43 mouse cellular contexts compared by ENCODE assay signal in genomic region chr7:14120436-14120835, GRCm38 (mm10). TPM values are rescaled to one million over a fixed set of nuclear protein-coding genes. Genes with fewer than 3 reads are reported as not detected.
"Had no signal": no experiment of that assay in that cellular context is flagged by ENCODE, and none has a peak within 500 bp of the region (broad histone marks: within the 10 kb centered on the region; RNA-seq: fewer than 3 reads in every experiment).

No protein-coding gene starts in this region.

- H3K9ac ChIP-seq: heart, embryonic 12.5 days; hindbrain, embryonic 12.5 days; hindbrain, embryonic 14.5 days; kidney, embryonic 15.5 days; limb, embryonic 13.5 days; limb, embryonic 15.5 days; liver, embryonic 12.5 days; liver, embryonic 14.5 days had no signal

- H3K27ac ChIP-seq: gastrocnemius, adult 2 months; heart, adult 2 months; heart, embryonic 10.5 days; hindbrain, embryonic 10.5 days; hindbrain, embryonic 12.5 days; hindbrain, embryonic 14.5 days; kidney, embryonic 15.5 days; kidney, postnatal 0 days; limb, embryonic 13.5 days; limb, embryonic 15.5 days; liver, embryonic 12.5 days; liver, embryonic 14.5 days had no signal

- H3K9me3 ChIP-seq: kidney, embryonic 15.5 days; limb, embryonic 15.5 days; liver, embryonic 12.5 days had no signal

- H3K36me3 ChIP-seq: heart, embryonic 10.5 days; heart, embryonic 12.5 days; hindbrain, embryonic 10.5 days; hindbrain, embryonic 12.5 days; kidney, embryonic 15.5 days; limb, embryonic 13.5 days; limb, embryonic 15.5 days; liver, embryonic 12.5 days had no signal

- H3K27me3 ChIP-seq: heart, embryonic 12.5 days; hindbrain, embryonic 12.5 days; kidney, embryonic 15.5 days; limb, embryonic 13.5 days; limb, embryonic 15.5 days; liver, embryonic 12.5 days had no signal

- H3K4me3 ChIP-seq: gastrocnemius, adult 2 months; heart, adult 2 months; heart, embryonic 10.5 days; heart, embryonic 12.5 days; hindbrain, embryonic 10.5 days; hindbrain, embryonic 12.5 days; kidney, embryonic 15.5 days; limb, embryonic 13.5 days; limb, embryonic 15.5 days; liver, embryonic 12.5 days had no signal

- ATAC-seq: hindbrain, embryonic 16.5 days; inflammation-experienced regulatory T-cells, adult 6 months; intestine, embryonic 16.5 days; liver, embryonic 12.5 days had no signal

- H3K4me2 ChIP-seq: heart, embryonic 12.5 days; hindbrain, embryonic 12.5 days; hindbrain, embryonic 14.5 days; kidney, embryonic 15.5 days; limb, embryonic 13.5 days; limb, embryonic 15.5 days; liver, embryonic 12.5 days had no signal

- DNase-seq: gastrocnemius, adult 2 months; gastrocnemius, postnatal 10 days; gastrocnemius, postnatal 25 days; heart, adult 2 months; heart, postnatal 10 days; heart, postnatal 4 days; kidney, adult 11 months; kidney, adult 2 months; kidney, adult 9 months; kidney, postnatal 14 days; kidney, postnatal 36 days; layer of hippocampus, adult 9-11 months; layer of hippocampus, postnatal 36 days; left cerebral cortex, postnatal 4 days had no signal

- H3K4me1 ChIP-seq: heart, embryonic 10.5 days; heart, embryonic 12.5 days; hindbrain, embryonic 10.5 days; hindbrain, embryonic 12.5 days; kidney, embryonic 15.5 days; limb, embryonic 13.5 days; limb, embryonic 15.5 days; liver, embryonic 12.5 days had no signal

RNA-seq across cellular contexts. Expression of gene Sult2a3, which starts 2.4 kb away (rescaled TPM):
- total RNA-seq: gastrocnemius, adult 2 months; gastrocnemius, postnatal 10 days; gastrocnemius, postnatal 25 days; gastrocnemius, postnatal 4 days; granulocyte monocyte progenitor cell, adult 5-6 weeks; heart, adult 2 months; heart, postnatal 10 days; heart, postnatal 25 days; heart, postnatal 4 days; layer of hippocampus, adult 18-20 months; layer of hippocampus, adult 8-10 months; layer of hippocampus, postnatal 14 days; layer of hippocampus, postnatal 36 days; left cerebral cortex, adult 18-20 months; left cerebral cortex, adult 8-10 months; left cerebral cortex, postnatal 10 days; left cerebral cortex, postnatal 25 days; left cerebral cortex, postnatal 4 days had no signal
- polyA plus RNA-seq: heart, adult 2 months; heart, embryonic 10.5 days; heart, embryonic 12.5 days; heart, embryonic 14.5 days; heart, embryonic 16.5 days; hindbrain, embryonic 10.5 days; hindbrain, embryonic 12.5 days; hindbrain, embryonic 14.5 days; hindbrain, embryonic 16.5 days; inflammation-experienced regulatory T-cells, adult 6 months; intestine, embryonic 16.5 days; kidney, adult 2 months; kidney, embryonic 15.5 days; kidney, postnatal 0 days; large intestine, adult 2 months; limb, embryonic 11.5 days; limb, embryonic 13.5 days; limb, embryonic 15.5 days; liver, adult 2 months; liver, embryonic 12.5 days had no signal
